Mouse (Mus musculus): ENCODE measurements at regions not wholly inside any gene's neighbourhood (a gene's known extent, or its start where the extent isn't known, plus 50 kb on each side); places are given as distances from the start of the nearest gene placed in this dataset.

DNA sequence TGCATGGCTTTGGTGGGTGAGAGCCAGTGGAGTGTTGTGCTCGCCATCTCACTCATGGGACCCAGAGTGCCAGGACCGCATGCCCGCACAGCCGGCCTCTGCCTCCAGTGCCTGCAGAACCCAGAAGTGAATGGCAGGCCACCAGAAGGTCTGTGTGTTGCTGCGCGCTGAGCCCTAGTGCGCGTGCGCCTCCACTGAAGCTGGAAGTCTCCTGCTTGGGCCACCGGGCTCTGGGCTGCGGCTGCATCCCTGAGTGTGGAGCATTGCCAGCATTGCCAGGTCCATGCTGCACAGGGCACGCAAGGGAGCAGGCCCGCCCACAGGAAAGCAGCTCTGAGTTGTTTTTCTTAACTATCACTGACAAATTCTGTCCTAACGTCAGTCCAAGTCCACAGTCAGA, 785.7 kb downstream of the Gm6760 start:
- no peak for TF ChIP-seq CTCF (IDR thresholded peaks at IDR 0.05)
- no peak for TF ChIP-seq POLR2A (IDR thresholded peaks at IDR 0.05; ENCODE audit: insufficient read depth, low read depth, low read length)
- no peak for TF ChIP-seq EP300 (IDR thresholded peaks at IDR 0.05; ENCODE audit: insufficient read depth, low read depth, low read length)

All from heart, adult 2 months (tissue).